Mouse (Mus musculus): ENCODE results near the gene Gemin4. TPM values are rescaled to one million over a fixed set of nuclear protein-coding genes. Genes with fewer than 3 reads are reported as not detected.
A peak's percentile ranks its signal among the peaks of the same experiment; 100 is the strongest.

Gene Gemin4
- total RNA-seq (2014; rRNA removed) = 0.65 and 3.3 TPM in 2 replicates
- polyA plus RNA-seq (2012; rRNA removed) = 3.3 and 3.8 TPM in 2 replicates

GRCm38 (mm10) chr11:76217390-76217800, at the start of gene Gemin4, which contains the start of gene Dbil5:
Gene Gemin4 (minus strand): TSS chr11:76217664.
Gene Dbil5 (plus strand): TSS chr11:76217608.
- H3K27me3 ChIP-seq (ENCODE audit: control insufficient read depth, insufficient read depth, low read length) = no peaks in the 10 kb centered on the region
- H3K4me1 ChIP-seq (ENCODE audit: control insufficient read depth, insufficient read depth, low read length) = 0 out of 2 replicates have a peak, but pooled peaks cover 4% of the 10 kb centered on the region
- H3K4me3 ChIP-seq (ENCODE audit: insufficient read depth, low read depth, low read length) = peak within 1 kb of the TSS; percentile 78
- WGBS = 0% methylated on average over 35 of the region's 35 CpGs
- H3K36me3 ChIP-seq (ENCODE audit: control insufficient read depth, insufficient read depth, low read length) = peaks cover 11% of the 10 kb centered on the region
- TF ChIP-seq CTCF (IDR thresholded peaks at IDR 0.05; ENCODE audit: low read depth, low read length) = peak; percentile 99
- TF ChIP-seq POLR2A (IDR thresholded peaks at IDR 0.05; ENCODE audit: extremely low read depth, insufficient read depth, low read length) = peak; percentile 51
- peak within 1 kb of the TSS; percentile 82 for H3K9ac ChIP-seq (ENCODE audit: low read depth, low read length)
- H3K27ac ChIP-seq (replicated peaks; ENCODE audit: insufficient read depth, low read depth, low read length) = peak within 1 kb of the TSS; percentile 64
- H3K79me2 ChIP-seq (ENCODE audit: control insufficient read depth, insufficient read depth, low read length) = no peaks in the 10 kb centered on the region
- DNase-seq (ENCODE audit: extremely low read depth, low read depth, low spot score) = peak; percentile 91

- TF ChIP-seq CTCF (IDR thresholded peaks at IDR 0.05; ENCODE audit: low read depth, low read length) = no peak
- TF ChIP-seq POLR2A (IDR thresholded peaks at IDR 0.05; ENCODE audit: extremely low read depth, insufficient read depth, low read length) = no peak
- DNase-seq (ENCODE audit: extremely low read depth, low read depth, low spot score) = no peak
- Histone ChIP-seq H3K4me1 (ENCODE audit: control insufficient read depth, insufficient read depth, low read length) (no peaks in the 10 kb centered on the region), H3K79me2 (ENCODE audit: control insufficient read depth, insufficient read depth, low read length) (no peaks in the 10 kb centered on the region), H3K9ac (ENCODE audit: low read depth, low read length) (no peak overlapping the region), H3K36me3 (ENCODE audit: control insufficient read depth, insufficient read depth, low read length) (no peaks in the 10 kb centered on the region), H3K4me3 (ENCODE audit: insufficient read depth, low read depth, low read length) (no peak overlapping the region), H3K27me3 (ENCODE audit: control insufficient read depth, insufficient read depth, low read length) (no peaks in the 10 kb centered on the region), H3K27ac (replicated peaks; ENCODE audit: insufficient read depth, low read depth, low read length) (no peak overlapping the region)
- WGBS = 44% methylated on average over 19 of the region's 19 CpGs
These were observed 45.3 kb upstream of the Gemin4 start for GRCm38 (mm10) chr11:76262611-76263351.

- no peaks in the 10 kb centered on the region for H3K27me3 ChIP-seq (ENCODE audit: control insufficient read depth, insufficient read depth, low read length)
- H3K79me2 ChIP-seq (ENCODE audit: control insufficient read depth, insufficient read depth, low read length) = no peaks in the 10 kb centered on the region
- no peaks in the 10 kb centered on the region for H3K4me1 ChIP-seq (ENCODE audit: control insufficient read depth, insufficient read depth, low read length)
- H3K9ac ChIP-seq (ENCODE audit: low read depth, low read length) = no peak overlapping the region
- no peaks in the 10 kb centered on the region for H3K36me3 ChIP-seq (ENCODE audit: control insufficient read depth, insufficient read depth, low read length)
- 74% methylated on average over 12 of the region's 12 CpGs for WGBS
- TF ChIP-seq POLR2A (IDR thresholded peaks at IDR 0.05; ENCODE audit: extremely low read depth, insufficient read depth, low read length) = no peak
- no peak for TF ChIP-seq CTCF (IDR thresholded peaks at IDR 0.05; ENCODE audit: low read depth, low read length)
- no peak overlapping the region for H3K4me3 ChIP-seq (ENCODE audit: insufficient read depth, low read depth, low read length)
- DNase-seq (ENCODE audit: extremely low read depth, low read depth, low spot score) = no peak
- no peak overlapping the region for H3K27ac ChIP-seq (replicated peaks; ENCODE audit: insufficient read depth, low read depth, low read length)
These were observed 43.8 kb upstream of the Gemin4 start for GRCm38 (mm10) chr11:76261224-76261623.

GRCm38 (mm10) chr11:76260208-76261050, 43.0 kb upstream of the Gemin4 start:
- Histone ChIP-seq H3K27me3 (ENCODE audit: control insufficient read depth, insufficient read depth, low read length) (no peaks in the 10 kb centered on the region), H3K27ac (replicated peaks; ENCODE audit: insufficient read depth, low read depth, low read length) (no peak overlapping the region), H3K36me3 (ENCODE audit: control insufficient read depth, insufficient read depth, low read length) (no peaks in the 10 kb centered on the region), H3K79me2 (ENCODE audit: control insufficient read depth, insufficient read depth, low read length) (no peaks in the 10 kb centered on the region), H3K4me1 (ENCODE audit: control insufficient read depth, insufficient read depth, low read length) (no peaks in the 10 kb centered on the region), H3K4me3 (ENCODE audit: insufficient read depth, low read depth, low read length) (no peak overlapping the region), H3K9ac (ENCODE audit: low read depth, low read length) (no peak overlapping the region)
- no peak for DNase-seq (ENCODE audit: extremely low read depth, low read depth, low spot score)
- TF ChIP-seq POLR2A (IDR thresholded peaks at IDR 0.05; ENCODE audit: extremely low read depth, insufficient read depth, low read length) (no peak), CTCF (IDR thresholded peaks at IDR 0.05; ENCODE audit: low read depth, low read length) (no peak)
- WGBS = 78% methylated on average over 10 of the region's 10 CpGs

- Histone ChIP-seq H3K27ac (replicated peaks; ENCODE audit: insufficient read depth, low read depth, low read length) (no peak overlapping the region), H3K9ac (ENCODE audit: low read depth, low read length) (no peak overlapping the region), H3K36me3 (ENCODE audit: control insufficient read depth, insufficient read depth, low read length) (no peaks in the 10 kb centered on the region), H3K27me3 (ENCODE audit: control insufficient read depth, insufficient read depth, low read length) (no peaks in the 10 kb centered on the region), H3K4me1 (ENCODE audit: control insufficient read depth, insufficient read depth, low read length) (no peaks in the 10 kb centered on the region), H3K4me3 (ENCODE audit: insufficient read depth, low read depth, low read length) (no peak overlapping the region), H3K79me2 (ENCODE audit: control insufficient read depth, insufficient read depth, low read length) (no peaks in the 10 kb centered on the region)
- 83% methylated on average over 6 of the region's 6 CpGs for WGBS
- TF ChIP-seq POLR2A (IDR thresholded peaks at IDR 0.05; ENCODE audit: extremely low read depth, insufficient read depth, low read length) (no peak), CTCF (IDR thresholded peaks at IDR 0.05; ENCODE audit: low read depth, low read length) (no peak)
- DNase-seq (ENCODE audit: extremely low read depth, low read depth, low spot score) = no peak
These were observed 41.0 kb upstream of the Gemin4 start for GRCm38 (mm10) chr11:76258511-76258910.
